ENCODE assay signal across 8 mouse cellular contexts in genomic region chr1:74749301-74749700, GRCm38 (mm10). TPM values are rescaled to one million over a fixed set of nuclear protein-coding genes. Genes with fewer than 3 reads are reported as not detected.
DNase-seq lines count a peak whose midpoint lies in the region; ATAC-seq lines count a peak whose summit lies in the region.

No protein-coding gene starts in this region.

- H3K36me3 ChIP-seq in heart, embryonic 13.5 days: no peaks in the 10 kb centered on the region
- no peaks in the 10 kb centered on the region for H3K36me3 ChIP-seq in forebrain, embryonic 14.5 days (ENCODE audit: control insufficient read depth, insufficient read depth, low read length)

- ATAC-seq in heart, embryonic 13.5 days (ENCODE audit: extremely low read depth, insufficient number of reproducible peaks, low FRiP score, low TSS enrichment): peak; percentile 39; the same call in 1 of the 2 replicates
- no peak for ATAC-seq in megakaryocyte progenitor cell, adult 5-6 weeks (replicated peaks; ENCODE audit: poor library complexity)
- ATAC-seq in forebrain, embryonic 14.5 days: no peak

- WGBS in heart, embryonic 13.5 days: 27% methylated on average over 7 of the region's 7 CpGs
- 75% methylated on average over 7 of the region's 7 CpGs for WGBS in forebrain, embryonic 14.5 days

- DNase-seq in urinary bladder, postnatal 25 days (ENCODE audit: low spot score): peak; percentile 51
- DNase-seq in urinary bladder, adult 2 months (ENCODE audit: low spot score): no peak
- DNase-seq in kidney, postnatal 25 days: peak; percentile 76 to 89
- DNase-seq in yolk sac, embryonic 10.5 days (ENCODE audit: low spot score): peak; percentile 23
- DNase-seq in layer of hippocampus, adult 9-11 months: no peak
- DNase-seq in forebrain, embryonic 14.5 days (ENCODE audit: low spot score): no peak

- peak overlapping the region; percentile 78 for H3K9ac ChIP-seq in heart, embryonic 13.5 days
- no peak overlapping the region for H3K9ac ChIP-seq in forebrain, embryonic 14.5 days (ENCODE audit: low read length)

- peak overlapping the region; percentile 69 for H3K4me2 ChIP-seq in heart, embryonic 13.5 days
- H3K4me2 ChIP-seq in forebrain, embryonic 14.5 days (ENCODE audit: low read length): no peak overlapping the region

- H3K4me1 ChIP-seq in heart, embryonic 13.5 days: peaks cover 38% of the 10 kb centered on the region
- no peaks in the 10 kb centered on the region for H3K4me1 ChIP-seq in forebrain, embryonic 14.5 days (ENCODE audit: control insufficient read depth, insufficient read depth, low read length)

- peak overlapping the region; percentile 51 for H3K4me3 ChIP-seq in heart, embryonic 13.5 days
- no peak overlapping the region for H3K4me3 ChIP-seq in forebrain, embryonic 14.5 days (ENCODE audit: low read depth, low read length)

- peaks cover 3% of the 10 kb centered on the region for H3K27me3 ChIP-seq in heart, embryonic 13.5 days (replicated peaks)
- peaks cover 13% of the 10 kb centered on the region; the same call in 1 of the 2 replicates for H3K27me3 ChIP-seq in forebrain, embryonic 14.5 days (replicated peaks; ENCODE audit: control insufficient read depth, insufficient read depth, low read length)

- peak overlapping the region; percentile 88 for H3K27ac ChIP-seq in heart, embryonic 13.5 days (replicated peaks)
- H3K27ac ChIP-seq in forebrain, embryonic 14.5 days (ENCODE audit: low read depth, low read length): no peak overlapping the region

- H3K9me3 ChIP-seq in heart, embryonic 13.5 days: no peaks in the 10 kb centered on the region
- no peaks in the 10 kb centered on the region for H3K9me3 ChIP-seq in forebrain, embryonic 14.5 days (replicated peaks; ENCODE audit: control insufficient read depth, low read length)

RNA-seq across cellular contexts. Expression of gene Prkag3, which starts 0.3 kb away (rescaled TPM):
- polyA plus RNA-seq in urinary bladder, adult 2 months (2012; rRNA removed): 0.63 and 0.76 TPM in 2 replicates
- polyA plus RNA-seq in heart, embryonic 13.5 days (2015; fragmentation: Nextera tagmentation; extraction: Ambion mirVana): 4.2 and 7.2 TPM in 2 replicates
- total RNA-seq in megakaryocyte progenitor cell, adult 5-6 weeks (2015): not detected in 2 replicates
- total RNA-seq in megakaryocyte progenitor cell, adult 5-6 weeks (2017): not detected in 2 replicates
- polyA plus RNA-seq in forebrain, embryonic 14.5 days (2014; fragmentation: Nextera tagmentation; extraction: Ambion mirVana): not detected in 2 replicates

RNA-seq across cellular contexts. Expression of gene Wnt6, which starts 22.4 kb away (rescaled TPM):
- polyA plus RNA-seq in urinary bladder, adult 2 months (2012; rRNA removed): 2.3 and 2.6 TPM in 2 replicates
- polyA plus RNA-seq in heart, embryonic 13.5 days (2015; fragmentation: Nextera tagmentation; extraction: Ambion mirVana): 0.31 and 0.36 TPM in 2 replicates
- 0.07 and 0.17 TPM in 2 replicates for total RNA-seq in megakaryocyte progenitor cell, adult 5-6 weeks (2015)
- total RNA-seq in megakaryocyte progenitor cell, adult 5-6 weeks (2017): 0.74 TPM in 1 of 2 replicates, not detected in the other
- 1.3 and 3.6 TPM in 2 replicates for polyA plus RNA-seq in forebrain, embryonic 14.5 days (2014; fragmentation: Nextera tagmentation; extraction: Ambion mirVana)

RNA-seq across cellular contexts. Expression of gene Cyp27a1, which starts 35.9 kb away (rescaled TPM):
- 67.0 and 71.9 TPM in 2 replicates for polyA plus RNA-seq in urinary bladder, adult 2 months (2012; rRNA removed)
- 11.1 and 11.3 TPM in 2 replicates for polyA plus RNA-seq in heart, embryonic 13.5 days (2015; fragmentation: Nextera tagmentation; extraction: Ambion mirVana)
- total RNA-seq in megakaryocyte progenitor cell, adult 5-6 weeks (2015): 2.4 and 10.6 TPM in 2 replicates
- total RNA-seq in megakaryocyte progenitor cell, adult 5-6 weeks (2017): 4.5 and 5.2 TPM in 2 replicates
- polyA plus RNA-seq in forebrain, embryonic 14.5 days (2014; fragmentation: Nextera tagmentation; extraction: Ambion mirVana): 1.2 and 1.9 TPM in 2 replicates

RNA-seq across cellular contexts. Expression of gene Wnt10a, which starts 42.0 kb away (rescaled TPM):
- polyA plus RNA-seq in urinary bladder, adult 2 months (2012; rRNA removed): 0.94 and 1.4 TPM in 2 replicates
- polyA plus RNA-seq in heart, embryonic 13.5 days (2015; fragmentation: Nextera tagmentation; extraction: Ambion mirVana): not detected in 2 replicates
- total RNA-seq in megakaryocyte progenitor cell, adult 5-6 weeks (2015): not detected in 2 replicates
- not detected in 2 replicates for total RNA-seq in megakaryocyte progenitor cell, adult 5-6 weeks (2017)
- polyA plus RNA-seq in forebrain, embryonic 14.5 days (2014; fragmentation: Nextera tagmentation; extraction: Ambion mirVana): 0.56 and 0.69 TPM in 2 replicates

Comparison
In these comparisons a context has a peak if more than half of its experiments do, and no peak if none do; other contexts are left out.
1. DNase-seq: peak in urinary bladder, postnatal 25 days (single experiment), kidney, postnatal 25 days (2 of 2) and yolk sac, embryonic 10.5 days (single experiment); none in urinary bladder, adult 2 months (single experiment), layer of hippocampus, adult 9-11 months (single experiment) and forebrain, embryonic 14.5 days (single experiment).